Mouse (Mus musculus): ENCODE measurements around the gene Sox12. TPM values are rescaled to one million over a fixed set of nuclear protein-coding genes. Genes with fewer than 3 reads are reported as not detected.
"Not testable (repeated sequence)": the region's sequence is repeated elsewhere in the genome, so short reads cannot be mapped to it uniquely, and the experiment has no call there.

The Sox12 gene
- 5.6 and 5.8 TPM in 2 replicates for polyA plus RNA-seq (2012; rRNA removed)

GRCm38 (mm10) chr2:152397680-152398435 lies at the start of gene Sox12:
Gene Sox12, minus strand, starts transcription at chr2:152398063.
- Histone ChIP-seq H3K4me3 (replicated peaks; ENCODE audit: extremely low read depth, low read depth, low read length) (peak within 1 kb of the TSS; percentile 70), H3K4me1 (ENCODE audit: control insufficient read depth, insufficient read depth, low read length) (peaks cover 3% of the 10 kb centered on the region; the same call in 1 of the 2 replicates)
- no peak for TF ChIP-seq CTCF (IDR thresholded peaks at IDR 0.05; ENCODE audit: insufficient read depth, low read length)
- no peak for TF ChIP-seq POLR2A (IDR thresholded peaks at IDR 0.05; ENCODE audit: borderline replicate concordance, extremely low read depth, low read depth, low read length)
- peak; percentile 96 for DNase-seq
- under 1% methylated on average over 100 of the region's 104 CpGs for WGBS

GRCm38 (mm10) chr2:152447461-152447860 lies 49.6 kb upstream of the Sox12 start:
- 19% methylated on average over 5 of the region's 5 CpGs for WGBS
- TF ChIP-seq CTCF (IDR thresholded peaks at IDR 0.05; ENCODE audit: insufficient read depth, low read length) (no peak), POLR2A (IDR thresholded peaks at IDR 0.05; ENCODE audit: borderline replicate concordance, extremely low read depth, low read depth, low read length) (no peak)
- Histone ChIP-seq H3K4me1 (ENCODE audit: control insufficient read depth, insufficient read depth, low read length) (no peaks in the 10 kb centered on the region), H3K4me3 (replicated peaks; ENCODE audit: extremely low read depth, low read depth, low read length) (no peak overlapping the region)
- DNase-seq: no peak

GRCm38 (mm10) chr2:152446642-152447041 lies 48.8 kb upstream of the Sox12 start:
- no peak for DNase-seq
- Histone ChIP-seq H3K4me1 (ENCODE audit: control insufficient read depth, insufficient read depth, low read length) (no peaks in the 10 kb centered on the region), H3K4me3 (replicated peaks; ENCODE audit: extremely low read depth, low read depth, low read length) (no peak overlapping the region)
- TF ChIP-seq CTCF (IDR thresholded peaks at IDR 0.05; ENCODE audit: insufficient read depth, low read length): no peak
- no peak for TF ChIP-seq POLR2A (IDR thresholded peaks at IDR 0.05; ENCODE audit: borderline replicate concordance, extremely low read depth, low read depth, low read length)
- WGBS: 50% methylated on average over 2 of the region's 2 CpGs

- no peak for DNase-seq
- Histone ChIP-seq H3K4me1 (ENCODE audit: control insufficient read depth, insufficient read depth, low read length) (no peaks in the 10 kb centered on the region), H3K4me3 (replicated peaks; ENCODE audit: extremely low read depth, low read depth, low read length) (no peak overlapping the region)
- WGBS: 82% methylated on average over 8 of the region's 8 CpGs
- TF ChIP-seq CTCF (IDR thresholded peaks at IDR 0.05; ENCODE audit: insufficient read depth, low read length): no peak
- TF ChIP-seq POLR2A (IDR thresholded peaks at IDR 0.05; ENCODE audit: borderline replicate concordance, extremely low read depth, low read depth, low read length): no peak
These were observed 45.4 kb upstream of the Sox12 start for GRCm38 (mm10) chr2:152443281-152443680.

GRCm38 (mm10) chr2:152442322-152442721 lies 44.5 kb upstream of the Sox12 start:
- peaks cover 2% of the 10 kb centered on the region; the same call in 1 of the 2 replicates for H3K4me1 ChIP-seq (ENCODE audit: control insufficient read depth, insufficient read depth, low read length)
- 81% methylated on average over 4 of the region's 4 CpGs for WGBS
- H3K4me3 ChIP-seq (replicated peaks; ENCODE audit: extremely low read depth, low read depth, low read length): no peak overlapping the region
- TF ChIP-seq CTCF (IDR thresholded peaks at IDR 0.05; ENCODE audit: insufficient read depth, low read length) (no peak), POLR2A (IDR thresholded peaks at IDR 0.05; ENCODE audit: borderline replicate concordance, extremely low read depth, low read depth, low read length) (no peak)
- DNase-seq: no peak

- TF ChIP-seq POLR2A (IDR thresholded peaks at IDR 0.05; ENCODE audit: borderline replicate concordance, extremely low read depth, low read depth, low read length) (no peak), CTCF (IDR thresholded peaks at IDR 0.05; ENCODE audit: insufficient read depth, low read length) (no peak)
- 86% methylated on average over 2 of the region's 2 CpGs for WGBS
- no peak for DNase-seq
- H3K4me1 ChIP-seq (ENCODE audit: control insufficient read depth, insufficient read depth, low read length): peaks cover 3% of the 10 kb centered on the region; the same call in 1 of the 2 replicates
- H3K4me3 ChIP-seq (replicated peaks; ENCODE audit: extremely low read depth, low read depth, low read length): no peak overlapping the region
These were observed 42.0 kb upstream of the Sox12 start for GRCm38 (mm10) chr2:152439833-152440232.

- no peak for TF ChIP-seq POLR2A (IDR thresholded peaks at IDR 0.05; ENCODE audit: borderline replicate concordance, extremely low read depth, low read depth, low read length)
- no peak for TF ChIP-seq CTCF (IDR thresholded peaks at IDR 0.05; ENCODE audit: insufficient read depth, low read length)
- H3K4me1 ChIP-seq (ENCODE audit: control insufficient read depth, insufficient read depth, low read length): peaks cover 3% of the 10 kb centered on the region; the same call in 1 of the 2 replicates
- no peak for DNase-seq
- H3K4me3 ChIP-seq (replicated peaks; ENCODE audit: extremely low read depth, low read depth, low read length): no peak overlapping the region
- WGBS: 73% methylated on average over 1 of the region's 1 CpGs
These were observed 41.1 kb upstream of the Sox12 start for GRCm38 (mm10) chr2:152438963-152439362.

GRCm38 (mm10) chr2:152436983-152437860 lies 39.4 kb upstream of the Sox12 start:
- peak; percentile 76 for TF ChIP-seq CTCF (IDR thresholded peaks at IDR 0.05; ENCODE audit: insufficient read depth, low read length)
- TF ChIP-seq POLR2A (IDR thresholded peaks at IDR 0.05; ENCODE audit: borderline replicate concordance, extremely low read depth, low read depth, low read length): no peak
- WGBS: 5% methylated on average over 23 of the region's 23 CpGs
- DNase-seq: peak; percentile 86
- Histone ChIP-seq H3K4me1 (ENCODE audit: control insufficient read depth, insufficient read depth, low read length) (peaks cover 3% of the 10 kb centered on the region; the same call in 1 of the 2 replicates), H3K4me3 (replicated peaks; ENCODE audit: extremely low read depth, low read depth, low read length) (peak overlapping the region; percentile 53)

- H3K4me3 ChIP-seq (replicated peaks; ENCODE audit: extremely low read depth, low read depth, low read length): no peak overlapping the region
- WGBS: 86% methylated on average over 7 of the region's 7 CpGs
- TF ChIP-seq CTCF (IDR thresholded peaks at IDR 0.05; ENCODE audit: insufficient read depth, low read length) (no peak), POLR2A (IDR thresholded peaks at IDR 0.05; ENCODE audit: borderline replicate concordance, extremely low read depth, low read depth, low read length) (no peak)
- peaks cover 3% of the 10 kb centered on the region; the same call in 1 of the 2 replicates for H3K4me1 ChIP-seq (ENCODE audit: control insufficient read depth, insufficient read depth, low read length)
- DNase-seq: no peak
These were observed 38.6 kb upstream of the Sox12 start for GRCm38 (mm10) chr2:152436405-152436901.

- DNase-seq: not testable (repeated sequence)
These were observed 30.6 kb upstream of the Sox12 start for GRCm38 (mm10) chr2:152428481-152428880.

More at GRCm38 (mm10) chr2:152428481-152428880, 30.6 kb upstream of the Sox12 start:
- WGBS: 76% methylated on average over 2 of the region's 2 CpGs
- not testable (repeated sequence) for H3K4me3 ChIP-seq (replicated peaks; ENCODE audit: extremely low read depth, low read depth, low read length); H3K4me1 ChIP-seq (ENCODE audit: control insufficient read depth, insufficient read depth, low read length)

Data from lung, adult 2 months (tissue).